Mouse (Mus musculus) thymus, adult 2 months (tissue): Measurements from ENCODE around the gene Gm49711.

Experiments
- CTCF ChIP-seq: fragments of 200-500 bp; IDR thresholded peaks from 2 replicates; pipeline ENCODE4 v1.5.1; 2012; ENCODE audit warnings: mild to moderate bottlenecking, control low read depth, low read length, moderate library complexity, borderline replicate concordance; ENCODE audit not compliant: control insufficient read depth, poor library complexity, insufficient read depth; ENCODE audit errors: extremely low read depth
- POLR2A ChIP-seq: fragments of 200-500 bp; IDR thresholded peaks from 2 replicates; pipeline ENCODE4 v1.6.1; 2012; ENCODE audit warnings: mild to moderate bottlenecking, low read length, control low read depth, moderate library complexity; ENCODE audit not compliant: control insufficient read depth, poor library complexity, insufficient read depth; ENCODE audit errors: extremely low read depth

GRCm38 (mm10) chr16:92061586-92061985 is 3.5 kb downstream of the Gm49711 start:
- TF ChIP-seq POLR2A (no peak), CTCF (no peak)
